Mouse (Mus musculus) kidney, adult 2 months (tissue): ENCODE data around the gene Cdh1.

Experiments used
- CTCF ChIP-seq: fragments of 200-500 bp; conservative IDR thresholded peaks from 2 replicates; pipeline ENCODE4 v1.5.1; 2011; ENCODE audit warnings: low read depth, mild to moderate bottlenecking, control low read depth, low read length, moderate library complexity, mixed read lengths; ENCODE audit not compliant: insufficient read depth, insufficient read length
- POLR2A ChIP-seq: fragments of 200-500 bp; IDR thresholded peaks from one replicate; pipeline ENCODE4 v1.6.1; 2011; ENCODE audit warnings: low read depth, low read length, control low read depth

GRCm38 (mm10) chr8:106646731-106647130, 43.6 kb downstream of the Cdh1 start:
- TF ChIP-seq POLR2A, result no peak
- no peak for TF ChIP-seq CTCF
